Mouse (Mus musculus) embryonic facial prominence, embryonic 11.5 days (tissue): ENCODE measurements around the gene Dab1. TPM values are rescaled to one million over a fixed set of nuclear protein-coding genes. Genes with fewer than 3 reads are reported as not detected.
A peak's percentile ranks its signal among the peaks of the same experiment; 100 is the strongest.

Experiments used
- ATAC-seq: fragments of 200-750 bp; cut with Nextera tagmentation; replicated peaks from 2 replicates; pipeline ENCODE4 v1.8.0; 2017; ENCODE audit warnings: low read depth; ENCODE audit not compliant: insufficient number of reproducible peaks, low FRiP score, low TSS enrichment
- DNase-seq: peaks from one replicate; pipeline ENCODE4 v3.0.0-alpha.2; 2015; ENCODE audit warnings: low spot score
- H3K27ac ChIP-seq: fragments of 300-500 bp; sonication (generic); replicated peaks from 2 replicates; pipeline ENCODE4 v1.5.1; 2014; ENCODE audit warnings: mild to moderate bottlenecking, low read depth, low read length, control low read depth
- H3K27me3 ChIP-seq: fragments of 300-500 bp; sonication (generic); 2 replicates; pipeline ENCODE4 v1.6.1; 2014; ENCODE audit warnings: mild to moderate bottlenecking, low read length, moderate library complexity, mixed read lengths; ENCODE audit not compliant: control insufficient read depth, insufficient read depth
- H3K36me3 ChIP-seq: fragments of 300-500 bp; sonication (generic); replicated peaks from 2 replicates; pipeline ENCODE4 v1.6.1; 2014; ENCODE audit warnings: low read depth, mild to moderate bottlenecking, low read length, moderate library complexity, mixed read lengths; ENCODE audit not compliant: control insufficient read depth, insufficient read depth
- H3K4me1 ChIP-seq: fragments of 300-500 bp; sonication (generic); 2 replicates; pipeline ENCODE4 v1.6.1; 2014; ENCODE audit warnings: low read length, mixed read lengths; ENCODE audit not compliant: control insufficient read depth, insufficient read depth
- H3K4me2 ChIP-seq: fragments of 300-500 bp; sonication (generic); 2 replicates; pipeline ENCODE4 v1.6.1; 2014; ENCODE audit warnings: low read depth, mild to moderate bottlenecking, control low read depth, low read length, moderate library complexity
- H3K4me3 ChIP-seq: fragments of 300-500 bp; sonication (generic); 2 replicates; pipeline ENCODE4 v1.5.1; 2014; ENCODE audit warnings: low read depth, low read length, control low read depth
- H3K9ac ChIP-seq: fragments of 300-500 bp; sonication (generic); replicated peaks from 2 replicates; pipeline ENCODE4 v1.6.1; 2014; ENCODE audit warnings: mild to moderate bottlenecking, control low read depth, low read length
- H3K9me3 ChIP-seq: fragments of 300-500 bp; sonication (generic); replicated peaks from 2 replicates; pipeline ENCODE4 v1.6.1; 2016; ENCODE audit warnings: mild to moderate bottlenecking, low read length, inconsistent platforms, mixed read lengths; ENCODE audit not compliant: control insufficient read depth
- WGBS: fragments of 180-500 bp; shearing (Covaris S2); extraction: QIAGEN DNeasy Blood & Tissue Kit; methylation state at CpG from one replicate; pipeline ENCODE4 v1.1.7; 2014; 5-methylcytosine and 5-hydroxymethylcytosine counted together
- polyA plus RNA-seq: library from polyadenylated mRNA; unstranded; fragments of >200 nt; fragmentation: Nextera tagmentation; extraction: Ambion mirVana; gene quantifications from 2 replicates; pipeline ENCODE4 v1.2.1, GENCODE M21; 2014

Gene Dab1
- polyA plus RNA-seq, 1 experiment from 2014 or later, result 17.6 TPM

DNA sequence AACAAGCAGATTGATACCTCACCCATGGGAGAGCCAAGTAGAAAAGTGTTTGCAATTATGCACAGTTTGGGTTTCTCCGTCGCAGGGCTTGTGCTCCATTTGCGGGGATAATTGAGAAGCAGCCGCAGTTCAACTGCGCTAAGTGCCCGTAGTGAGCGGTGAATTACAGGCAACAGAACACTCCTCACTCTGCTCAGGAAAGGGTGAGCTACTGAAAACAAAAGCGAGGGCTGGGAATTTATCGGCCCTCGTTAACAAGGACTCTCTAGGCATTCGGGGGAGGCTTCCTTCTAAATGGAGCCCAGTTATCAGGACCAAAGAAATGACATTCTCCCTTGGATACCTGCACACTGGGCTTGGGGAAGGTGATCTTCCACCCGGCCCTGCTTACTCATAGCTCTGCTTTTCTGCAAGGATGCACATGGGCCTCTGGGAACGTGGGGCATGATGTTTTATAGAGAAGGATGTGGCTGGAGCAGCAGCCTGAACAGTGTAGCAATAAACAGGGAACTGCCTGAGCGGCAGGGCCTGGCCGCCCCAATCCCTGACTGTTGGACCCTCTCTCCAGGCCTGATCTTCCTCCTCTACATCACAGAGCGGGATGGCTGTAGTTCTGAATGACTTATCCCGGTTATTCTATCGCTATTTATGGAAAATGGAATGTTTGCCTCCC, 1067.1 kb downstream of the Dab1 start:
- whole genome bisulfite sequencing, result 49% methylated on average over 18 of the region's 18 CpGs
- Histone ChIP-seq H3K36me3 (no peaks in the 10 kb centered on the region), H3K9me3 (no peaks in the 10 kb centered on the region), H3K4me1 (no peaks in the 10 kb centered on the region), H3K4me3 (no peak overlapping the region), H3K9ac (no peak overlapping the region), H3K27me3 (no peaks in the 10 kb centered on the region), H3K27ac (no peak overlapping the region), H3K4me2 (no peak overlapping the region)
- ATAC-seq (no peak), DNase-seq (peak; percentile 9)

DNA sequence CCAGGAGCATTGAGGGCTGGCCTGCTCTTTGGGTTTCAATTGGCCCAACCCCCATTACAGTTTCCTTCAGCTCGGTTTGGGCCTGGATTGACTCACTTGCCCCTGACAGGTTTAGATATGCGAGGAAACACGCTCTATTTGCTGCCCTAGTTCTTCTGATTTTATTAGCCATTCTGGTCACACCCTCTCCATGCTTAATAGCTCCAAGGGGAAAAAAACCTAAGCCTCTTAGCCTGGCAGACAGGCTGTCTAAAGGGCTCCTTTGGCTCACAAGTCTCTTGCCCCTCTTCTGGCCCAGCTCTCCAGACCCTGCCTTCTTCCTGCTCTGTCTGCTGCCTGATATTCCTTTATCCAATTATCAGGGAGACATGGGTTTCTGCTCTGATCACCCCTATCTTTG, 1069.9 kb downstream of the Dab1 start:
- Histone ChIP-seq H3K9me3 (no peaks in the 10 kb centered on the region), H3K27me3 (no peaks in the 10 kb centered on the region), H3K9ac (no peak overlapping the region), H3K4me2 (no peak overlapping the region), H3K27ac (no peak overlapping the region), H3K36me3 (no peaks in the 10 kb centered on the region), H3K4me3 (no peak overlapping the region), H3K4me1 (no peaks in the 10 kb centered on the region)
- 68% methylated on average over 3 of the region's 3 CpGs for WGBS
- DNase-seq (no peak), ATAC-seq (no peak; the same call in 1 of the 2 replicates)

DNA sequence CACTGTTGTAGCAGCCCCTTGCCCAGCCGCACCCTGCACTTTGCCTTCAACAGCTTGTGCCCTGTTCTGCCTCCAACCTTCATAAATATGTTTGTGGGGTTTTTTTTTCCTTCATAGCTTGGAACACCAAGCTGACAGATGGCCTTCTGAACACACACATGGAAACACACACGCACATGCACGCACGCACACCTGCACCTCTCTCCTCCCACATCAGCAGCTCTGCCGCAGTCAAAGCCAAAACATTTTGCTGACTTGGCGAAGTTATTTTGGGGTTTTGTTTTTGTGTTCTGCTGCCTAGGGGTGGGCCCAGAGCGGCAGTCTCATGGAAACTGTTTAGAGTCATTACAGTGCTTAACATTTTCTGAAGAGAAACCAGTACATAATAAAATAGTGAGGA, 1071.9 kb downstream of the Dab1 start:
- Histone ChIP-seq H3K27me3 (no peaks in the 10 kb centered on the region), H3K9me3 (no peaks in the 10 kb centered on the region), H3K9ac (no peak overlapping the region), H3K27ac (no peak overlapping the region), H3K36me3 (no peaks in the 10 kb centered on the region), H3K4me1 (no peaks in the 10 kb centered on the region), H3K4me3 (no peak overlapping the region), H3K4me2 (no peak overlapping the region)
- ATAC-seq (no peak), DNase-seq (no peak)
- WGBS, result 91% methylated on average over 7 of the region's 7 CpGs

DNA sequence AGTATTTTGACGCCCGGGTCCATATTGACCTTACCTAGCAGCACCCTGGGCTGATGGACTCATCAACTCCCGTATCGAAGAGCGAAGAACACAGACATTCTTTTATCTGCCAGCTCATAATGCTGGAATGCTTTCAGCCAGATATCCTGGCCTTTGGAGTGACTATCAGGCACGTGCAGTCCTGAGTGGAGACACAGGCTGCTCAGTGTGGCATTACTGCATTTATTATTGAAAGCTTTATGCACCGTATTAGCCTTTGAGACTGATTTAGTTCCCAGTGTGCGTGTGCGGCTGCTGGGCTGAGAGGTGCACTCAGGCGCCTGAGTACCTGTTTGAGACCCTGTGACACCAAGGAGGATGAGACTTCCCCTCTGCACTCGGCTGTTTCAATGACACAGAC, 1075.0 kb downstream of the Dab1 start:
- Histone ChIP-seq H3K27me3 (no peaks in the 10 kb centered on the region), H3K4me3 (no peak overlapping the region), H3K9me3 (no peaks in the 10 kb centered on the region), H3K36me3 (no peaks in the 10 kb centered on the region), H3K27ac (no peak overlapping the region), H3K4me2 (no peak overlapping the region), H3K4me1 (no peaks in the 10 kb centered on the region), H3K9ac (no peak overlapping the region)
- WGBS, result 88% methylated on average over 11 of the region's 11 CpGs
- ATAC-seq, result no peak
- no peak for DNase-seq

DNA sequence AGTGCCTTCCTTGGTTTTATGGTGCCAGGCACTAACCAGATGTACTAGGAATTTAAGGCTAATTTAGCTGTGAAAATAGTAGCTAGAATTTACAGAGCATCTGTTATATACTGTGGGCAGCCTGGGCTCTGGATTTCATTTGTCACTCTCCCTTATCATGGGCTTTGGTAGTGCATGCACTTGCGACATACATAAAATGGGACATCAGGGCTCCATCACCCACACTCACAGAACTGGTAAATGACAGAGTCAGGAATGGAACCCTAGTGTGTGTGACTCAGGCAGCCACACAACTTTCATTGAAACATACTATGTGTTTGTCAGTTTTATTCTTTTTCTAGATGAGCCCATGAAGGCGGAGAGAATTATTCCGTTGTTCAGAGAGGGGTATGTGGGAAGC, 1077.4 kb downstream of the Dab1 start:
- Histone ChIP-seq H3K27ac (no peak overlapping the region), H3K9ac (no peak overlapping the region), H3K27me3 (no peaks in the 10 kb centered on the region), H3K36me3 (no peaks in the 10 kb centered on the region), H3K4me1 (no peaks in the 10 kb centered on the region), H3K4me3 (no peak overlapping the region), H3K4me2 (no peak overlapping the region), H3K9me3 (no peaks in the 10 kb centered on the region)
- ATAC-seq (no peak), DNase-seq (no peak)
- 91% methylated on average over 3 of the region's 3 CpGs for WGBS

DNA sequence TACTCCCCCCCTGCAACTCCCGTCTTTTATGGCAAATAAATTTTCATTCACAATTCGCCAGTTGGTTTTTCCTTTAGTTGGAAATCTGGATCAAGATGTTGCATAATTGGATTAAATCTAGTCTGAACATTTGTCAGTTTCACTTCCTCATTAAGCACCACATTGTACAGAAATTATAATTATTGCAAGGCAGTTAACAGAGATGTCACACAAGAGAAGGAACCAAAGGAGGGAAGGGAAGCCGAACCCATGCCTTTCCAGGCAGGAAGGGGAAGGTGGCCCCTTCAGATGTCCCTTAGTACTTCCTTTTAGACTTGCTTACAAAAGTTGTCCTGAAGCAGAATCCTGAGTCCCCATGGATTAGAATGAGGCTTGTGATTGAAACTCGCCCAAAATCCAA, 1078.5 kb downstream of the Dab1 start:
- H3K4me2 ChIP-seq, result no peak overlapping the region
- no peaks in the 10 kb centered on the region for H3K4me1 ChIP-seq
- H3K4me3 ChIP-seq, result no peak overlapping the region
- no peaks in the 10 kb centered on the region for H3K27me3 ChIP-seq
- no peaks in the 10 kb centered on the region for H3K9me3 ChIP-seq
- WGBS, result 82% methylated on average over 4 of the region's 4 CpGs
- no peak for DNase-seq
- H3K9ac ChIP-seq, result no peak overlapping the region
- H3K27ac ChIP-seq, result no peak overlapping the region
- H3K36me3 ChIP-seq, result no peaks in the 10 kb centered on the region
- ATAC-seq, result no peak

DNA sequence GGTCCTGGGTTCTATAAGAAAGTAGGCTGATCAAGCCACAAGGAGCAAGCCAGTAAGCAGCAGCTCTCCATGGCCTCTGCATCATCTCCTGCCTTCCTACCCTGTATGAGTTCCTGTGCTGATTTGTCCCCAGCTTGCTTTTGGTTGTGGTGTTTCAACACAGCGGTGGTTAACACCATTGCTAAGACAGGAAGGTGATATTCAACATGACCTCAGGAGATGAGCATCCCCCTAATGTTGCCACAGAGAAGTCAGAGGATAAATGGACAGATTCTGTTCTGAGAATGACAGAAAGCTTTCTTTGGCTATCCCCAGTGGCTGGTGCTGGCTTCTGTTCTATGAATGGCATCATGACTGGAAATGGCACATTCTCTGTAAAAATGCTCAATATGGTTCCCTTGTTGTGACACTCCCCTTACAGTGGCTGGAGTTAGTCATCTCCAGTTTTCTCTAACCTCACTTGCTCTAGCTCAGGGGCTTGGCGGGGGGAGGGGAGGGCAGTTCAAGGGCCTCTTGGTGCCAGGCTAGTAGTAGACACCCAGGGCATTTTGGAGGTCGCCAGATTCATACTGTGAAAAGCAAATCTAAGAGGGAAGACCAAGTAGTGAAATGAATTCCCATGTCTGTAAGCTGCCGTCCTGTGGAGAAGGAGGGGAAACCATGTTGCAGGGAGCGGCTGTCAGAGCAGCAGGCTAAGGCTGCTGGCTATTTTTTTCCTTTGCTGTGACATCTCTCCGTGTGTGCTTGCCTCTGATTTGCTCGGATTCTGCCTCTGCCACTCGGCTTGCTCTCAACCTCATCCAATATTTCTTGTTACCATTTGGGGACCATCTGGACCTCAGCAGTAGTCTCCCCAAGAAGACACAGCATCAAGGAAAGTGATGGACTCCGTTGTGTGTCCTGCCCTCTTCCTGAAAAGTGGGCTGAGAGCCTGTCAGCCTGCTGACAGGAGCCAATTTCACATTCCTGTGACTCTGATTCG, 1086.8 kb downstream of the Dab1 start:
- H3K9ac ChIP-seq, result no peak overlapping the region
- H3K27me3 ChIP-seq, result no peaks in the 10 kb centered on the region
- DNase-seq (no peak), ATAC-seq (no peak)
- H3K36me3 ChIP-seq, result no peaks in the 10 kb centered on the region
- H3K4me1 ChIP-seq, result no peaks in the 10 kb centered on the region
- no peaks in the 10 kb centered on the region for H3K9me3 ChIP-seq
- H3K4me3 ChIP-seq, result no peak overlapping the region
- WGBS, result 75% methylated on average over 10 of the region's 10 CpGs
- H3K27ac ChIP-seq, result no peak overlapping the region
- H3K4me2 ChIP-seq, result no peak overlapping the region
